Mouse (Mus musculus): ENCODE results near the gene Raet1e. TPM values are rescaled to one million over a fixed set of nuclear protein-coding genes. Genes with fewer than 3 reads are reported as not detected.
A peak's percentile ranks its signal among the peaks of the same experiment; 100 is the strongest.
"Not testable (repeated sequence)": the region's sequence is repeated elsewhere in the genome, so short reads cannot be mapped to it uniquely, and the experiment has no call there.

Gene Raet1e
- polyA plus RNA-seq, 1 experiment from 2014 or later, result 7.9 TPM

- Histone ChIP-seq H3K4me2 (peak overlapping the region; percentile 95), H3K9ac (ENCODE audit: low read depth, low read length) (no peak overlapping the region), H3K36me3 (ENCODE audit: control insufficient read depth, insufficient read depth, low read length) (no peaks in the 10 kb centered on the region), H3K4me3 (ENCODE audit: low read depth, low read length) (peak overlapping the region; percentile 71), H3K4me1 (ENCODE audit: control insufficient read depth, insufficient read depth, low read length) (peaks cover 6% of the 10 kb centered on the region), H3K9me3 (replicated peaks; ENCODE audit: control insufficient read depth, low read length) (no peaks in the 10 kb centered on the region), H3K27me3 (ENCODE audit: control insufficient read depth, insufficient read depth, low read length) (peaks cover 33% of the 10 kb centered on the region), H3K27ac (ENCODE audit: low read depth, low read length) (no peak overlapping the region)
- no peak for ATAC-seq (replicated peaks; ENCODE audit: insufficient number of reproducible peaks, low FRiP score, low TSS enrichment)
- WGBS (ENCODE audit: insufficient replicate concordance), result under 1% methylated on average over 27 of the region's 27 CpGs
Observed at GRCm38 (mm10) chr10:22150593-22150992, 7.8 kb upstream of the Raet1e start.

DNA sequence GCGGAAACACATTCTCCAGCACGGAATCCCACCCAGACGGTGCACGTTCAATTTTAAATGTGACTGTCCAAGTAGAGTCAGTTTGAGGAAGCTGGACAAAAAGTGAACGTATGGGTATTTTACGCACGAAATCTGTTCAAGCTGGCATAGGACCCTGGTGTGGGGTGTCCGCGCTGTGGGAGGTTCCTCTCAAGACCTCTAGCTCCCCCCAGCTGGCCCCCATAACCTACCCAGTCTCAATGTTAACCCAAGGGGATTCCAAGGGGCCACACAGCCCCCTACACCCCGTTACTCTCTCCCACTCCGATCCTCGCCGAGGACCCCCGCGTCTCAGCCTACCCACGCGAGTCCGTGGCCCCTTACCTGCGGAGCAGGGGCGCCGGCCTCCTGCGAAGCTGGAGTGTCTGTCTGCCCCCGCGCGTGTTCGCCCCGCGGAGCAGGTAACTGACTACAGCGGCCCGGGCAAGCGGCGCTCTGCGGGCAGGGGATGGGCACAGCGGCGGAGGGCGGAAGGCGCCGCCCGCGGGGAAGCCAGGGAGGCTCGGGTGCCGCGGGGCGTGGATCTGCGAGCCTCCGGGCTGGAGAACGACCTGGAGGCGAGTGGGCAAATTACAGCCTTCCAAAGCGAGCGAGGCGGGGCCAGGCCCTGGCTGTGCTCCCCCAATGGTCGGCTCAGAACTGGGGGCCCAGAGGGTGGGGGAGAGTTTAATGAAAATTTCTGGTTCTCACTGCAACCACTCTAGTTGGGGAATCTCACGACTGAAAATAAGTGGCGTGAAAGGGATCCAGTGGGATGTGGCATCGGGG, 7.1 kb upstream of the Raet1e start:
- not testable (repeated sequence) for H3K9me3 ChIP-seq (replicated peaks; ENCODE audit: control insufficient read depth, low read length); H3K36me3 ChIP-seq (ENCODE audit: control insufficient read depth, insufficient read depth, low read length); H3K27ac ChIP-seq (ENCODE audit: low read depth, low read length); H3K4me1 ChIP-seq (ENCODE audit: control insufficient read depth, insufficient read depth, low read length); ATAC-seq (replicated peaks; ENCODE audit: insufficient number of reproducible peaks, low FRiP score, low TSS enrichment); H3K9ac ChIP-seq (ENCODE audit: low read depth, low read length)
- peak overlapping the region; percentile 28 for H3K4me3 ChIP-seq (ENCODE audit: low read depth, low read length)
- H3K27me3 ChIP-seq (ENCODE audit: control insufficient read depth, insufficient read depth, low read length), result peaks cover 40% of the 10 kb centered on the region
- 1% methylated on average over 52 of the region's 55 CpGs for WGBS (ENCODE audit: insufficient replicate concordance)
- H3K4me2 ChIP-seq, result peak overlapping the region; percentile 95

GRCm38 (mm10) chr10:22151863-22152640, 6.3 kb upstream of the Raet1e start:
- not testable (repeated sequence) for H3K9me3 ChIP-seq (replicated peaks; ENCODE audit: control insufficient read depth, low read length); H3K9ac ChIP-seq (ENCODE audit: low read depth, low read length); H3K36me3 ChIP-seq (ENCODE audit: control insufficient read depth, insufficient read depth, low read length); H3K27ac ChIP-seq (ENCODE audit: low read depth, low read length); H3K4me1 ChIP-seq (ENCODE audit: control insufficient read depth, insufficient read depth, low read length); H3K4me2 ChIP-seq; ATAC-seq (replicated peaks; ENCODE audit: insufficient number of reproducible peaks, low FRiP score, low TSS enrichment)
- WGBS (ENCODE audit: insufficient replicate concordance), result 4% methylated on average over 11 of the region's 11 CpGs
- H3K4me3 ChIP-seq (ENCODE audit: low read depth, low read length), result 0 out of 2 replicates have a peak overlapping the region, but pooled peaks have one; percentile 28
- peaks cover 48% of the 10 kb centered on the region for H3K27me3 ChIP-seq (ENCODE audit: control insufficient read depth, insufficient read depth, low read length)

DNA sequence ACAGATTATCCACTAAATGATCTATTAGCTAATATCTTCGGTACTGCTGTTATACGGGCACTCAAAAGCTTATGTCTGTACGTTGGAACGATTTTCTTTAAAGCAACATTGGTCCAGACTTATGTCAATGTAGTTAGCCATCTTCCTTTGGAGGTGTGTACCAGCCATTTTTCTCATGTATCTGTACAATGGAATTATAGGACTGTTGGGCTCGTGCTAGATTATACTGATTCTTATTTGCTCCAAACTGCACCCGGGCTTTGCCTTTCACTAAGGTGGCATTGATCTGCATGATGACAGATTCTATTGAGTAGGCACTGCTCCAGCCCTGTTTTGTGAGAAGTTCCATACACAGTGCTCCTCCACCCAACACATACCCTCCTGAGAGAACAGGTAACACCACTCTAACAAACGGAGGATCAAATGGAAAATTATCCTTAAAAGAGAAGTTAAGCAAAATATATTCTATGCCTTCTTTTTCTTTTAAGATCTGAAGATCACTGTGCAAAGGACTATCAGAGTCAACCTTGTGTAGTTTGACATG, 5.2 kb upstream of the Raet1e start:
- not testable (repeated sequence) for H3K27ac ChIP-seq (ENCODE audit: low read depth, low read length); H3K4me2 ChIP-seq; ATAC-seq (replicated peaks; ENCODE audit: insufficient number of reproducible peaks, low FRiP score, low TSS enrichment); H3K4me3 ChIP-seq (ENCODE audit: low read depth, low read length); H3K9me3 ChIP-seq (replicated peaks; ENCODE audit: control insufficient read depth, low read length); H3K9ac ChIP-seq (ENCODE audit: low read depth, low read length); H3K4me1 ChIP-seq (ENCODE audit: control insufficient read depth, insufficient read depth, low read length); H3K36me3 ChIP-seq (ENCODE audit: control insufficient read depth, insufficient read depth, low read length)
- 15% methylated on average over 7 of the region's 7 CpGs for WGBS (ENCODE audit: insufficient replicate concordance)
- H3K27me3 ChIP-seq (ENCODE audit: control insufficient read depth, insufficient read depth, low read length), result peaks cover 53% of the 10 kb centered on the region

DNA sequence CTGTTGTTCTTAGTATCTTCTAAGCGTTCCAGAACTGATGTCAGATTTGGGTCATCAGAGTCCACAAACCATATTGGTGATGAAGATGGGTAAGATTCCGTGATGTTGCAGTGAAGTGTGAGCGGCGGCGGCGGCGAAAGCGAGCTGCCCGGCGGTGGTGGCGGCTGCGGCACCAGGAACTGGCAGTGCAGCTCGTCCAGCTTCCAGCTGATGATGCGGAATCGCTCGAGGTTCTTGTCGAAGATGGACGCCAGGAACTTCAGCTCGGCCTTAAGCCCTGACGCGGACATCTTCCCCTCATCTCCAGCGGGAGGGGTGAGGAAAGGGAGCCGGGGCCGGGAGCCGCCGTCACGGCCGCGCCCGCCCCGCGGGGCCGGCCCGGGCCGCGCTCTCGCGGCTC, 4.2 kb upstream of the Raet1e start:
- not testable (repeated sequence) for H3K4me1 ChIP-seq (ENCODE audit: control insufficient read depth, insufficient read depth, low read length); ATAC-seq (replicated peaks; ENCODE audit: insufficient number of reproducible peaks, low FRiP score, low TSS enrichment); H3K9ac ChIP-seq (ENCODE audit: low read depth, low read length); H3K36me3 ChIP-seq (ENCODE audit: control insufficient read depth, insufficient read depth, low read length); H3K9me3 ChIP-seq (replicated peaks; ENCODE audit: control insufficient read depth, low read length); H3K27ac ChIP-seq (ENCODE audit: low read depth, low read length)
- Histone ChIP-seq H3K4me2 (peak overlapping the region; percentile 63), H3K4me3 (ENCODE audit: low read depth, low read length) (peak overlapping the region; percentile 39), H3K27me3 (ENCODE audit: control insufficient read depth, insufficient read depth, low read length) (peaks cover 60% of the 10 kb centered on the region)
- whole genome bisulfite sequencing (ENCODE audit: insufficient replicate concordance), result under 1% methylated on average over 38 of the region's 38 CpGs

DNA sequence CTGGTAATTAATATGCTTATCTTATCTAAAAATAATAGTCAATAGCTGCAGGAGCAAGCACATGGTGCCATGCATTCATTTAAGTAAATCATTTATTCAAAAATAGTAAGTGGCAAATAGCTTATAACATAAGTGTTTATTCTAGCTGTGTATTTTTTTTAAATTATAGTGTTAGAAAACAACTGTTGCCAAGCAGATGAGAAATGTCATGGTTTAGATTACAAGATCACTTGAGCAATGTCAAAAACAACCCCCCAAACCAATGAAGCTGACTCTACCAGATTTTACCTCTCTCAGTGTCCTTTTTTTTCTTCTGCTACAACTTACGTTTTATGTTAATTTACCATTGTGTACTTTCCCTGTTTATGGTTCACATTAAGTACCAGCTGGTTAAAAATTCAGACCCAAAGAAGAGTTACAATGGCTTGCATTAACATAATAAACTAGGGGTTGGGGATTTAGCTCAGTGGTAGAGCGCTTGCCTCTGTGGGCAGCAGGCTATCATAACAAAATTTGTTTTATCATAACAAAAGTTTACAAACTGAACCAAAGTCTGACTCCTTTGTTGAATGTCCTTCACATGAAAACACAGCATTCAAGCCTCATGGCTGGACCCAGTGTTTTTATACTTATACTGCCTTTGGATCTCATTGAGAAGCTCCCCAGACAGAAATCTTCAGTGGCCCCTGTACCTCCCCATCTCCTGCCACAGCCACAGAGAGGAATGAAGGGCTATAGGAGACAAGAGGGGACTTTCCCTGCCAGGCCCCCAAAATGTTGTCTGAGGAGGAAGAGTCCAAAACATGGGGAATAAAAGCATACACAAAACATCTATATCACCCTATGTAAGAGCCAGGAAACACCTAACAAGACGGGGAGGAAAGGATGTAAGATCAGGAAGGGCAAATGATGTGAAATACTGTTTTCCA, 3.2 kb upstream of the Raet1e start:
- ATAC-seq (replicated peaks; ENCODE audit: insufficient number of reproducible peaks, low FRiP score, low TSS enrichment), result no peak

GRCm38 (mm10) chr10:22159131-22159561, 777 bp downstream of the Raet1e start:
- H3K4me1 ChIP-seq (ENCODE audit: control insufficient read depth, insufficient read depth, low read length), result no peaks in the 10 kb centered on the region; the same call in 1 of the 2 replicates
- no peak overlapping the region for H3K9ac ChIP-seq (ENCODE audit: low read depth, low read length)
- ATAC-seq (replicated peaks; ENCODE audit: insufficient number of reproducible peaks, low FRiP score, low TSS enrichment), result no peak
- H3K9me3 ChIP-seq (replicated peaks; ENCODE audit: control insufficient read depth, low read length), result no peaks in the 10 kb centered on the region
- H3K4me2 ChIP-seq, result peak overlapping the region; percentile 71
- no peak overlapping the region for H3K27ac ChIP-seq (ENCODE audit: low read depth, low read length)
- 0% methylated on average over 24 of the region's 24 CpGs for WGBS (ENCODE audit: insufficient replicate concordance)
- H3K4me3 ChIP-seq (ENCODE audit: low read depth, low read length), result peak overlapping the region; percentile 47
- no peaks in the 10 kb centered on the region for H3K36me3 ChIP-seq (ENCODE audit: control insufficient read depth, insufficient read depth, low read length)
- peaks cover 48% of the 10 kb centered on the region for H3K27me3 ChIP-seq (ENCODE audit: control insufficient read depth, insufficient read depth, low read length)

More for the DNA sequence above, 3.2 kb upstream of the Raet1e start:
- H3K9ac ChIP-seq (ENCODE audit: low read depth, low read length), result no peak overlapping the region
- H3K4me3 ChIP-seq (ENCODE audit: low read depth, low read length), result no peak overlapping the region
- H3K27ac ChIP-seq (ENCODE audit: low read depth, low read length), result no peak overlapping the region
- no peaks in the 10 kb centered on the region for H3K9me3 ChIP-seq (replicated peaks; ENCODE audit: control insufficient read depth, low read length)
- no peak overlapping the region for H3K4me2 ChIP-seq
- H3K4me1 ChIP-seq (ENCODE audit: control insufficient read depth, insufficient read depth, low read length), result peaks cover 4% of the 10 kb centered on the region
- WGBS (ENCODE audit: insufficient replicate concordance), result 10% methylated on average over 3 of the region's 3 CpGs
- H3K36me3 ChIP-seq (ENCODE audit: control insufficient read depth, insufficient read depth, low read length), result no peaks in the 10 kb centered on the region
- peaks cover 58% of the 10 kb centered on the region for H3K27me3 ChIP-seq (ENCODE audit: control insufficient read depth, insufficient read depth, low read length)
